Mouse (Mus musculus) embryonic facial prominence, embryonic 12.5 days (tissue): Measurements from ENCODE around the gene Ptpre. TPM values are rescaled to one million over a fixed set of nuclear protein-coding genes. Genes with fewer than 3 reads are reported as not detected.

Experiments
- ATAC-seq: fragments of 200-750 bp; cut with Nextera tagmentation; 2 replicates; pipeline ENCODE4 v1.8.0; 2017; ENCODE audit not compliant: insufficient number of reproducible peaks, insufficient read depth, low FRiP score, low TSS enrichment
- H3K27ac ChIP-seq: fragments of 300-500 bp; sonication (generic); 2 replicates; pipeline ENCODE4 v1.5.1; 2016; ENCODE audit warnings: mild to moderate bottlenecking
- H3K27me3 ChIP-seq: fragments of 300-500 bp; sonication (generic); 2 replicates; pipeline ENCODE4 v1.6.1; 2016; ENCODE audit warnings: mild to moderate bottlenecking, moderate library complexity
- H3K36me3 ChIP-seq: fragments of 300-500 bp; sonication (generic); 2 replicates; pipeline ENCODE4 v1.6.1; 2016; ENCODE audit warnings: mild to moderate bottlenecking
- H3K4me1 ChIP-seq: fragments of 300-500 bp; sonication (generic); 2 replicates; pipeline ENCODE4 v1.6.1; 2016
- H3K4me2 ChIP-seq: fragments of 300-500 bp; sonication (generic); replicated peaks from 2 replicates; pipeline ENCODE4 v1.6.1; 2016; ENCODE audit warnings: mild to moderate bottlenecking, moderate library complexity
- H3K4me3 ChIP-seq: fragments of 300-500 bp; sonication (generic); 2 replicates; pipeline ENCODE4 v1.5.1; 2016; ENCODE audit warnings: mild to moderate bottlenecking
- H3K9ac ChIP-seq: fragments of 300-500 bp; sonication (generic); 2 replicates; pipeline ENCODE4 v1.6.1; 2016; ENCODE audit warnings: mild to moderate bottlenecking, moderate library complexity
- H3K9me3 ChIP-seq: fragments of 300-500 bp; sonication (generic); 2 replicates; pipeline ENCODE4 v1.6.1; 2016; ENCODE audit warnings: mild to moderate bottlenecking, moderate library complexity
- WGBS: fragments of 180-500 bp; shearing (Covaris S2); methylation state at CpG from one replicate; pipeline ENCODE4 v1.1.7; 2016; 5-methylcytosine and 5-hydroxymethylcytosine counted together
- polyA plus RNA-seq: library from polyadenylated mRNA; unstranded; fragments of >200 nt; fragmentation: Nextera tagmentation; extraction: Ambion mirVana; gene quantifications from 2 replicates; pipeline ENCODE4 v1.2.1, GENCODE M21; 2016

The Ptpre gene
- polyA plus RNA-seq, 1 experiment from 2014 or later, result 2.4 TPM

DNA sequence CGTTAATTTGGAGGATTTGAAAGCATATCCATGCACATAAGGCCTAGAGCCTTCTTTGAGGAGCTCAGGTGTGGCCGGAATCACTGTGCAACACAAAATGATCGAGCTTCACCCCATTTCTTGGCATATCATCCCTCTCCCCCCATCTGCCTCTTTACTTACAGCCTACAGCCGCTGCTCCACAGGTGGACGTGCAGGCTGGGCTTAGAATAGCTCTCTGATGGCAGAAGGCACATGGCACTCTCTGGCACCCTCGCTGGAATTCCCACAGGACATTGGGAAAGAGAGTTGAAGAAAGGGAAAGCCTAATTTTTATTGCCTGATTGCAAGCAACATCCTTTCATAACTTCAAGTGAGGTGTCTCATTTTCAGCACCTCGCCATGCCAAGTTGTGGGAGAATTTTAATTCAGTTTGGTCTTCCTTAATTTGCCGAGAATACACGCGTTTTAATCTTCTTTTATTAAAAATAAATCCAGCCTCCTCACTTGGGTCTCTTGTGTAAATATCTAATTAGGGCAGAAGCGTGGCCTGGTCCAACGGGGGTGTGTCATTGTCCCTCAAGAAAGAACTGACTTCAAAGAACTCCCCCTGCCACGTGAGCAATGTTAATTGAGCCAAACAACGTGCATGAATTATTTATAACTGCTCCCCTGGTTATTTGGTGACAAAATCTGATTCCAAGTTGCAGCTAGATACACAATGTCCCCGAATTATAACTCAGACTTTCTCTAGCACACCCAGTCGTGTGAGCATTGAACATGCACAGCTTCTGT lies 97.8 kb downstream of the Ptpre start:
- H3K9ac ChIP-seq, result no peak overlapping the region
- no peaks in the 10 kb centered on the region for H3K36me3 ChIP-seq
- H3K4me1 ChIP-seq, result 0 out of 2 replicates have a peak, but pooled peaks cover 2% of the 10 kb centered on the region
- H3K27me3 ChIP-seq, result no peaks in the 10 kb centered on the region
- H3K4me2 ChIP-seq, result no peak overlapping the region
- no peak overlapping the region for H3K27ac ChIP-seq
- 76% methylated on average over 16 of the region's 16 CpGs for WGBS
- no peak for ATAC-seq
- no peaks in the 10 kb centered on the region for H3K9me3 ChIP-seq
- no peak overlapping the region for H3K4me3 ChIP-seq

- Histone ChIP-seq H3K27me3 (0 out of 2 replicates have a peak, but pooled peaks cover 3% of the 10 kb centered on the region), H3K4me3 (no peak overlapping the region), H3K36me3 (no peaks in the 10 kb centered on the region), H3K9me3 (no peaks in the 10 kb centered on the region), H3K27ac (no peak overlapping the region), H3K9ac (no peak overlapping the region), H3K4me1 (0 out of 2 replicates have a peak, but pooled peaks cover 2% of the 10 kb centered on the region), H3K4me2 (no peak overlapping the region)
- WGBS, result 72% methylated on average over 13 of the region's 13 CpGs
- ATAC-seq, result no peak
Observed at GRCm38 (mm10) chr7:135637406-135637980, 100.2 kb downstream of the Ptpre start.

- Histone ChIP-seq H3K4me3 (no peak overlapping the region), H3K36me3 (no peaks in the 10 kb centered on the region), H3K27ac (no peak overlapping the region), H3K4me1 (no peaks in the 10 kb centered on the region), H3K4me2 (no peak overlapping the region), H3K9me3 (no peaks in the 10 kb centered on the region), H3K9ac (no peak overlapping the region), H3K27me3 (0 out of 2 replicates have a peak, but pooled peaks cover 3% of the 10 kb centered on the region)
- 44% methylated on average over 2 of the region's 2 CpGs for WGBS
- ATAC-seq, result no peak
Observed at GRCm38 (mm10) chr7:135639361-135639760, 102.1 kb downstream of the Ptpre start.

DNA sequence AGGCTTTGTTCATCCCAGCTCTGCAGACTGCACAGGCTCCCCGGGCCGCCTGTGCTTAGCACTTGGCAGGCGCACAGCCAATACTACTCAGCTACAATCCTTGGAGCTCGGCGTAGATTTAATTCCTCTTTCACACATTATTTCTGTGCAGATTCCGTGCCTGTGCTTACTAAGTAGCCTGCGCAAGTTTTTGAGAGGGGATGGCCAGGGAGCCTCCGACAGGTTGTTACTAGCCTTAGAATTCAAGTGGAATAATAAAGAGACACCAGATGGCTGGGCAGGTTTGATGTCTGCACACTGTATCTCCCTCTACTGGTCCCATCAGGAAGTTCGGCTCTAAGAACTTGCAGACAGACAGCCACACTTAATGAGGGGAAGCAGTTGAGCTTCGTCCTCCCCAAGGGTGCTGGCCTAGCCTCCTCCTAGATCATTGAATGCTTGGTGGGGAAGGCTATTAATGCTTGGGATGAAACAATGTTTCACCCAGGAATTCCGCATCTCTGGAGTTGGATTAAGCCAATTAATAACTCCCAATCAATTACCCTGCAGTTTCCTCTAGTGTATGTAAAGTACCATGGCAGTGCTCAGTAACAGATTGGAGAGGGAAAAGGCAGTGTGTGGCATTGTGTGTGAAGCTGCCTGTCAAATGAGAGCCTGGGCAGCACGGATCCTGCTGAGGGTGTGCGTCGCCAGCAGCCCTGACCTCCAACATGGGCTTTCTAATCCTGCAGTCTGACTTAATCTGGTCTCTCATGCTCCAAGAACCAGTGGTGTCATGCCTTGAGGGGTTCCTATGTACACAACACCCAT lies 104.6 kb downstream of the Ptpre start:
- Histone ChIP-seq H3K9ac (no peak overlapping the region), H3K4me3 (no peak overlapping the region), H3K9me3 (no peaks in the 10 kb centered on the region), H3K4me2 (no peak overlapping the region), H3K27me3 (0 out of 2 replicates have a peak, but pooled peaks cover 3% of the 10 kb centered on the region), H3K27ac (no peak overlapping the region), H3K4me1 (no peaks in the 10 kb centered on the region), H3K36me3 (no peaks in the 10 kb centered on the region)
- no peak for ATAC-seq
- WGBS, result 60% methylated on average over 14 of the region's 14 CpGs

- Histone ChIP-seq H3K4me2 (no peak overlapping the region), H3K36me3 (no peaks in the 10 kb centered on the region), H3K9ac (no peak overlapping the region), H3K9me3 (no peaks in the 10 kb centered on the region), H3K27ac (no peak overlapping the region), H3K27me3 (0 out of 2 replicates have a peak, but pooled peaks cover 3% of the 10 kb centered on the region), H3K4me1 (no peaks in the 10 kb centered on the region), H3K4me3 (no peak overlapping the region)
- 85% methylated on average over 1 of the region's 1 CpGs for WGBS
- ATAC-seq, result no peak
Observed at GRCm38 (mm10) chr7:135644452-135644851, 107.2 kb downstream of the Ptpre start.

DNA sequence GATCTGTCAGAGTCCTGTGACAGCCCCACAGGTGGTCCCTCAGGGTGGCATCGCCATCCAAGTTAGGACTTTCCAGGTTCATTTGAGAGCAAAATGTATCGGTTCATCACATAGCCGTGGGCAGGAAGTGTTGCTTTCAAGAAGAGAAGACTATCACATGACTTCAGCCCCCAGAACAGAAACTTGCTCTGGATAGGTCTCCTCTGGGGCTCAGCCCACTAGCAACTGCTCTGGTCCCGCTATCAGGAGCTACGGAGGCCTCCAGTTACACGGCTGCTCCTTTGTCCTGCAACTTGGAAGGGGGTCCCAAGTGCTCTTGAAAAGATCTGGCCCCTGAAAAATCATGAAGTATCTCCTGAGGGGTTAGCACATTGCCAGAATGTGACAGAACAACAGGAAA lies 109.7 kb downstream of the Ptpre start:
- Histone ChIP-seq H3K27ac (no peak overlapping the region), H3K9ac (no peak overlapping the region), H3K4me3 (no peak overlapping the region), H3K9me3 (no peaks in the 10 kb centered on the region), H3K4me2 (no peak overlapping the region), H3K4me1 (no peaks in the 10 kb centered on the region), H3K27me3 (no peaks in the 10 kb centered on the region), H3K36me3 (no peaks in the 10 kb centered on the region)
- ATAC-seq, result no peak
- WGBS, result 76% methylated on average over 6 of the region's 6 CpGs

- no peaks in the 10 kb centered on the region for H3K27me3 ChIP-seq
- ATAC-seq, result no peak
- H3K9ac ChIP-seq, result no peak overlapping the region
- no peaks in the 10 kb centered on the region for H3K9me3 ChIP-seq
- no peak overlapping the region for H3K4me2 ChIP-seq
- H3K27ac ChIP-seq, result no peak overlapping the region
- WGBS, result 88% methylated on average over 8 of the region's 8 CpGs
- peaks cover 4% of the 10 kb centered on the region; the same call in 1 of the 2 replicates for H3K4me1 ChIP-seq
- H3K36me3 ChIP-seq, result no peaks in the 10 kb centered on the region
- no peak overlapping the region for H3K4me3 ChIP-seq
Observed at GRCm38 (mm10) chr7:135648821-135649220, 111.5 kb downstream of the Ptpre start.

DNA sequence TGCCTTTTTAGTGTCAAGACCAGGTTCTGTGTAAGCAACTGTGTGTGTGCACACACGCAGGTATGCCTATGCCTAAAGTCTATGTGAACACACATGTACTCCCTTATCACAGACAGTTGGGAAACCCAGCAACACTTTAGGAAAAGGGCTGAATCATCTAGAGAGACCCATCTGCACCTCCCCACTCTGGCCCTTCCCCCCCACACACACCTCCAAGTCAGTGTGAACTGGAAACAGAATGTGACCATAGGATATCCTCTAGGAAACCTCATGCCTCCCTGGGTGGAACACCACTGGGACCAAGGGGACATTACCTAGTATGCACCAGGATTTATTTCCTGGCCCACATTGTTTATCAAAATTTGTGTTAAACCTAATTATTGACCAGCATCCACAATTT lies 112.0 kb downstream of the Ptpre start:
- 90% methylated on average over 1 of the region's 1 CpGs for WGBS
- Histone ChIP-seq H3K36me3 (no peaks in the 10 kb centered on the region), H3K4me3 (no peak overlapping the region), H3K4me1 (peaks cover 4% of the 10 kb centered on the region; the same call in 1 of the 2 replicates), H3K9me3 (no peaks in the 10 kb centered on the region), H3K4me2 (no peak overlapping the region), H3K27ac (no peak overlapping the region), H3K27me3 (0 out of 2 replicates have a peak, but pooled peaks cover 2% of the 10 kb centered on the region), H3K9ac (no peak overlapping the region)
- no peak for ATAC-seq

GRCm38 (mm10) chr7:135650061-135650460 lies 112.8 kb downstream of the Ptpre start:
- Histone ChIP-seq H3K4me1 (peaks cover 4% of the 10 kb centered on the region; the same call in 1 of the 2 replicates), H3K4me2 (no peak overlapping the region), H3K9ac (no peak overlapping the region), H3K4me3 (no peak overlapping the region), H3K9me3 (no peaks in the 10 kb centered on the region), H3K27me3 (0 out of 2 replicates have a peak, but pooled peaks cover 2% of the 10 kb centered on the region), H3K36me3 (no peaks in the 10 kb centered on the region), H3K27ac (no peak overlapping the region)
- no peak for ATAC-seq
- WGBS, result 83% methylated on average over 5 of the region's 5 CpGs

DNA sequence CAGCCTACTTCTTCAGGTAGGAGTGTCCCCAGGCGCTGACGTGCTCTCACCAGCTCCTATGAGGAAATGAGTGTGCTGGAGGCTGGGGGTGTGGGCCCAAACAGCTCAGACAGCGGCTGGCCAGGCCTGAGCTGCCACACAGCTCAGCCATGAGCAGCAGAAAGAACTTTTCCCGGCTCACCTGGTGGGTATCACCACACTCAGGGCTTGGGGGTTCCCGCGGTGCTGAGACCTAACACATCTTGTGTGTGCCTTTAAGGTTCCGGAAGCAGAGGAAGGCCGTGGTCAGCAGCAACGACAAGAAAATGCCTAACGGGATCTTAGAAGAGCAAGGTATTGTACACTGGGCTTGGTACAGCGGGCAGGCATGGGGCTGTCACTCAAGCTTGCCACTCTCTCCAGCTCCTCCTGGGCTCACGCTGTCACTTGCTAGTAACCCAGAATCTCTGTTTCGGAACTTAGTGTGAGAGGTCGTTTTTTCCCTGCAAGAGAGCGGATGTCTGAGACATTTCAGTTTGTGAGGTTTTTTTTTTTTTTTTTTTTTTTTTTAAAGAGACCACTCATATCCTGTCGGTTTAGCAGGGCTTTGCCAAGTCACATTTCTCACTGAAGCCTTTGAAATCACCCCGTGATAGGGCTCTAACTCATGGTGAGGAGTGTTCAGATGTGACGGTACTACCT lies 114.7 kb downstream of the Ptpre start:
- Histone ChIP-seq H3K4me1 (peaks cover 4% of the 10 kb centered on the region; the same call in 1 of the 2 replicates), H3K27ac (no peak overlapping the region), H3K9ac (no peak overlapping the region), H3K4me3 (no peak overlapping the region), H3K36me3 (no peaks in the 10 kb centered on the region), H3K27me3 (0 out of 2 replicates have a peak, but pooled peaks cover 2% of the 10 kb centered on the region), H3K4me2 (no peak overlapping the region), H3K9me3 (no peaks in the 10 kb centered on the region)
- 59% methylated on average over 18 of the region's 18 CpGs for WGBS
- no peak for ATAC-seq

GRCm38 (mm10) chr7:135652781-135653180 lies 115.5 kb downstream of the Ptpre start:
- Histone ChIP-seq H3K9me3 (no peaks in the 10 kb centered on the region), H3K36me3 (no peaks in the 10 kb centered on the region), H3K27ac (no peak overlapping the region), H3K9ac (no peak overlapping the region), H3K4me2 (no peak overlapping the region), H3K4me3 (no peak overlapping the region), H3K27me3 (0 out of 2 replicates have a peak, but pooled peaks cover 2% of the 10 kb centered on the region), H3K4me1 (peaks cover 4% of the 10 kb centered on the region; the same call in 1 of the 2 replicates)
- WGBS, result 58% methylated on average over 11 of the region's 11 CpGs
- no peak for ATAC-seq
